Mouse (Mus musculus): Measurements from ENCODE around the gene Dock4. TPM values are rescaled to one million over a fixed set of nuclear protein-coding genes. Genes with fewer than 3 reads are reported as not detected.

The Dock4 gene
- total RNA-seq, 2 experiments from 2014 or later = 69.4 to 69.7 TPM

DNA sequence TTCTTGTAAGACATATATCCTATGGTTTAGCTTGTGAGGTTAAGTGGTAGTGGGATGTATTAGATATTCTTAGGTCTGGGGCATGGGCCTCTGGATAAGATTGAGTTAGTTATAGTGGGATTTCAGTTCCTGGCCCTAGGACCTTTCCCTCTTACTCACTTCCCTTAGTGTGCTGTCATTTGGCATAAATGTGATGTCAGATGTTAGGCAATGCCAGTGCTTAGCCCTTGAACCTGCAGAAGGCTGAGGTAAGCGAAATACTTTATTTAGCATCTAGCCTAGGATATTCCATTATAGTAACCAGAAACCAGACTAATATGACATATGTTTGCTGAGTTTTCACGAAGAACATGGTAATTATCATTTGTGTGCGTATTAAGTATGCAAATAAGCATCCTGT lies 105.6 kb downstream of the Dock4 start:
- intact Hi-C loops (cut with DNase I) = no loop called here
- DNase-seq (ENCODE audit: extremely low spot score in 1 of 2, low spot score in 2 of 2) = no peak

- intact Hi-C loops (cut with DNase I) = no loop called here
Measured at GRCm38 (mm10) chr12:40552201-40552600, 106.4 kb downstream of the Dock4 start.

GRCm38 (mm10) chr12:40553929-40554328 lies 108.2 kb downstream of the Dock4 start:
- no peak for DNase-seq (ENCODE audit: extremely low spot score in 1 of 2, low spot score in 2 of 2)
- intact Hi-C loops (cut with DNase I) = no loop called here

More at GRCm38 (mm10) chr12:40552201-40552600, 106.4 kb downstream of the Dock4 start:
- no peak for DNase-seq (ENCODE audit: extremely low spot score in 1 of 2, low spot score in 2 of 2)

DNA sequence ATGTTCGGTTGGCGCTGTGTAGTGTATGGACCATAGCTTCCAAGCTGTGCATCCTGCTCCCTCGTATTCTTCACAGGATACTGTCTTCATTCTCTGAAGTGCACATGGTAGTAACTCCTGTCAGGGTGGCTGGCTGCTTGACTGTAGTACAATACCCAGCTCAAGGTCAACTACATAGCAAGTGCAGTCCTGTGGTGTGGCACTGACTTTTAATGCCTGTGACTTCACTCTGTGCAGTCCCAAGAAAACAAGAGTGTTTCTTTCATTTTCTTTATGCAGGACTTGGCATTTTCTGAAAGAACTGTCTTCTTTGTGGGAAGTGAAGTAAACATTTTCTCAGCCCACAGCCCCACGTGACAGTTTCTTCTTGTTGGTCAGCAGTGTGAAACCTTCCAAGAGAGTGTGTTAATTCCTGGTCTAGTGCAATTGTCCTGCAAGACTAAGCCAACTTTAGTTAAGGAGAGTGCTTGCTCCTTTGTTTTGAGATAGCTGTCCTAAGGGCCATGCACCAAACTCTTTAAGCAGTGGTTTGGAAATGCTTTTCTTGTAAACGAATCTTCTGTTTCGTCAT lies 109.3 kb downstream of the Dock4 start:
- intact Hi-C loops (cut with DNase I) = no loop called here
- DNase-seq (ENCODE audit: extremely low spot score in 1 of 2, low spot score in 2 of 2) = no peak

DNA sequence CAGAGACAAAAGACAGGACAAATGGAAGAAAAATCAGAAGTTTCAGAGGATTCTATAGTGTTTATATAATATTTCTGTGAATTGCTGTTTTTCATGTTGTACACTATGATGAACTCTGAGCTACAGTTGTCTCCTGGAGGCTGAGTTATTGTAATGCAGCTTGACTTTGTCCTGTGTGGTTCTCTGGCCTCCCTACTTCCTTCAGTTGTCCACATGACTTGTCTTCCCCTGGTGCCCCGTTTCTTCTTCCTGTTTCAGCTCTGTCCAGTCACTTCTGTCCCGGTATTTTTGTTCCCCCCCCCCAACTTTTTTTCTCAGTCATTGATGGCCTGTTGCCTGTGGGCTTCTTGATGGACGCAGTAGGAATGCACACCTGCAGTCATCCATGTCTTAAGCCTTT lies 112.8 kb downstream of the Dock4 start:
- no peak for DNase-seq (ENCODE audit: extremely low spot score in 1 of 2, low spot score in 2 of 2)
- intact Hi-C loops (cut with DNase I) = no loop called here

GRCm38 (mm10) chr12:40559103-40559502 lies 113.4 kb downstream of the Dock4 start:
- DNase-seq (ENCODE audit: extremely low spot score in 1 of 2, low spot score in 2 of 2) = no peak
- intact Hi-C loops (cut with DNase I) = no loop called here

DNA sequence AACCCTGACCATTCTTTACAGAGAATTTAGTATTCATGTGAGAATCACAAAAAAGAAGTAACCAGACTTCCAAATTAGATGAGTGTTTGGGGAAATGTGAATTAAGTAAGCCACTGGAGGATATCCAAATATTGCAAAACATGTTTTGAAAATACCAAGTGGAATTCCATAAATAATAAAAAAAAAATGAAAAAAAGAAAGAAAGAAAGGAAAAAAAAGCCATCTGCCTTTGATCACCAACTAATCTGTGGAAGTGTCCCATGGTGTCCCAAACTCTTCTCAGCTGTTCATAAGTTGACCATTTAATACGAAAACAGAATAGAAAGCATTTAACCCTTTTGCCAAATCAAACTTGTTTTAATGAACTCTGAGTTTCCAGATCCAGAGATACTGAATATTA lies 118.0 kb downstream of the Dock4 start:
- DNase-seq (ENCODE audit: extremely low spot score in 1 of 2, low spot score in 2 of 2) = no peak
- intact Hi-C loops (cut with DNase I) = no loop called here

GRCm38 (mm10) chr12:40564261-40564660 lies 118.5 kb downstream of the Dock4 start:
- DNase-seq (ENCODE audit: extremely low spot score in 1 of 2, low spot score in 2 of 2) = no peak
- intact Hi-C loops (cut with DNase I) = no loop called here

GRCm38 (mm10) chr12:40568365-40568885 lies 122.7 kb downstream of the Dock4 start:
- intact Hi-C loops (cut with DNase I) = no loop called here
- DNase-seq (ENCODE audit: extremely low spot score in 1 of 2, low spot score in 2 of 2) = no peak

- intact Hi-C loops (cut with DNase I) = no loop called here
Measured at GRCm38 (mm10) chr12:40568971-40569968, 123.5 kb downstream of the Dock4 start.

DNA sequence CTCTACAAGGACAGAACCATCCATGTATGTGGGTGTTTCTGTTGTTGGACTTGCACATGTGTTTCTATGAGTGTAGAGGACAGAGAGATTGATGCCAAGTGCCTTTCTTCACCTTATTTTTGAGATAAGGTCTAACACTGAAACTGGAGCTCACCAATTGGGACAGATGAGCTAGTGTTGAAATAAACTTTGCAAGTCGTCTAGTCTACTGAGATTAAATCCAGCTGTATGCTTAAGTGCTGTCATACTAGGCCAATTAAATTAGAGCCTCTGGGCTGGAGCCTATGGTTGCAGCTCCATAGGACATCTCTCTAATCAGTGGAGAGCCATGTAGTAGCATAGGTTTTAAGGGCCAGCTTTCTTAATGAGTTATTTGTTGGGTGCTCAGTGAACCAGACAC lies 124.5 kb downstream of the Dock4 start:
- DNase-seq (ENCODE audit: extremely low spot score in 1 of 2, low spot score in 2 of 2) = no peak
- intact Hi-C loops (cut with DNase I) = no loop called here

More at GRCm38 (mm10) chr12:40568971-40569968, 123.5 kb downstream of the Dock4 start:
- no peak for DNase-seq (ENCODE audit: extremely low spot score in 1 of 2, low spot score in 2 of 2)

GRCm38 (mm10) chr12:40574051-40574450 lies 128.3 kb downstream of the Dock4 start:
- no peak for DNase-seq (ENCODE audit: extremely low spot score in 1 of 2, low spot score in 2 of 2)
- intact Hi-C loops (cut with DNase I) = no loop called here

GRCm38 (mm10) chr12:40576749-40577148 lies 131.0 kb downstream of the Dock4 start:
- no peak for DNase-seq (ENCODE audit: extremely low spot score in 1 of 2, low spot score in 2 of 2)
- intact Hi-C loops (cut with DNase I) = no loop called here

DNA sequence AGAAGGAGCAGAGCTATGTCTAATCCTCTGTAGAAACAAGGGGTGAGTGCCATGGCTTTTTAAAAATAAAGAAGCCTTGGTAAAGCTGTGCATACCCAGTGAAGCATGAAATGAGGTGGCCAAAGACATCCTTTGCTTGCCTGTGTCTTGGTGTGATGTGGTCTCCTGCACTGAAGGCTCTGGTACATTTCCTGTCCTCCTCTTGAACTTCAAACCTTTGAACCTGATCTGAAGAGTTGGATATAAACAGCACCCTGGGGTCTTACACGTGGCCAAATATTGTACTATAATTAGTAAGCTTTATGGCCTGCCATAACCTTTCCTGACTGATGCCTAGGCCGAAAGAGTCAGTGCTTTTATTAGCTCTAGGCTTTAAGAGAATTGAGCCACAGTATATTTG lies 134.6 kb downstream of the Dock4 start:
- DNase-seq (ENCODE audit: extremely low spot score in 1 of 2, low spot score in 2 of 2) = no peak
- intact Hi-C loops (cut with DNase I) = no loop called here

- intact Hi-C loops (cut with DNase I) = no loop called here
- DNase-seq (ENCODE audit: extremely low spot score in 1 of 2, low spot score in 2 of 2) = no peak
Measured at GRCm38 (mm10) chr12:40581037-40581436, 135.3 kb downstream of the Dock4 start.

DNA sequence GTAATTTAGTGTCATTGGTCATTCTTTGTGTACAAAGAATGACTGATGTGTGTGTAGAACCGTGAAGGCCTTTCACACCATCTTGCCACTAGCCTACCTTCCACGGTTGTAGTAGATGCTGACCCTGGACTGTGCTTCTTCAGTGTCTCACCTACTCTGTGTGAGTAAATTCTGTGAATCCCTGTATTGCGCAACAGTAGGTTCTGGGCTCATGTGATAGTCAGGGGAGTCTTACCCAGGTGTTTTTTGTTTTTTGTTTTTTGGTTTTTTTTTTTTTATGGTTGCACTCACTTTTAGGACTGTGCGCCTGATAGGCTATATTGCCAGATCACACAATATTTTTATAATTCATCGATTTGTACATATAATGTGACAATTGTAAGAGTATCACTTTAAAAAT lies 136.3 kb downstream of the Dock4 start:
- intact Hi-C loops (cut with DNase I) = no loop called here
- DNase-seq (ENCODE audit: extremely low spot score in 1 of 2, low spot score in 2 of 2) = no peak

GRCm38 (mm10) chr12:40584526-40585289 lies 139.0 kb downstream of the Dock4 start:
- intact Hi-C loops (cut with DNase I) = no loop called here
- no peak for DNase-seq (ENCODE audit: extremely low spot score in 1 of 2, low spot score in 2 of 2)

DNA sequence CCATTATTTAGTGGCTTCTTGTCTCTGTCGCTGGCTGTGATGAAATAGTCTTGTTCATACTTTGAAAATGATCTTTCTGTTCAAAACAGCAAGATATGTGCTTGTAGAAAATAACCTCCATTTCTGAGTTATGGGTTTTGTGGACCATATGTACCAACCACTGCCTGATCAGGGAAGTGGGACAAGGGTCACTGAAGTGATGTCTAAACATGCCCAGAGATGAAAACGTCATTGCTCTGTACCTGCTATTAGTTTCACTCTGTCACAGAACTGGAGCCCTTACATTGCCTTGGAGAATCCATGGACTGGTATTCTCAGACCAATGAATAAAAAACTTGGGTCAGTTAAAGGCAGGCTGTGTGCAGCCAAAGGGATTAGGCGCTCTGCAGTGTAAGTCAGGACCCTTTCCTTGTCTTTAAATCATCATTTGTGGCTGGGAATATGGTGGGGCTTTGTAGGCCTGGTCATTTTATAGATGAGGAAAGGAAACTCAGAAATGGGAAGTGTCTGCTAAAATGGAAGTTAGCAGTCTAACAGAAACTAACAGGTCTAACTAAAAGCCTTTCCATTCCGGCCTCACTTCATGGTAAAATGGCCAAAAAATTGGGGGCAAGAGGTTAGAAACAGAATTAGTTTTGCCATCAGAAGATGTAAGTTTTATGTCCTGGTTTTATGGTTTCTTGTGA lies 139.8 kb downstream of the Dock4 start:
- DNase-seq (ENCODE audit: extremely low spot score in 1 of 2, low spot score in 2 of 2) = no peak
- intact Hi-C loops (cut with DNase I) = no loop called here

DNA sequence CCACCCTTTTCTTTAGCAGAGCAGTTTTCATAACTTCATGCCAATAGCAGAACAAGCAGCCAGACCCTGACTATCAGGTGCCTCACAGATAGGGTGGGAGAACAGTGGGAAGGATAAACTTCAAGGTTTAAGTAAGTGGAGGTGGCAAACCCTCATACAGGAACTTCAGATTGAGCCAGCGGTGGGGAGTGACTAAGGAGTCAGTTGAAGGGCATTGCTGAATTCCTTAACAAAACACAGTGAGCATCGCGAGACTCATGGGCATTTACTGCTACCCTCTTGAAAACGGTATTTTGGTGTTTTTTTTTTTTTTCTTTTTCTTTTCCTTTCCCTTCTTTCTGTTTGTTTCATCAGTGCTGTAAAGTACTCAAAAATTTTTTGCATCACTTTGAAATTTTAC lies 148.4 kb downstream of the Dock4 start:
- intact Hi-C loops (cut with DNase I) = loop anchor here (10.0 kb wide), 1 partner anchor 221 kb away; no protein-coding TSS in a partner anchor
- no peak for DNase-seq (ENCODE audit: extremely low spot score in 1 of 2, low spot score in 2 of 2)
